Mouse (Mus musculus) small intestine, adult 2 months (tissue): Measurements from ENCODE around the gene Rsph10b.

ENCODE experiments used
- CTCF ChIP-seq: fragments of 200-500 bp; IDR thresholded peaks from 2 replicates; pipeline ENCODE4 v1.5.1; 2012; ENCODE audit warnings: low read depth, mild to moderate bottlenecking, control low read depth, inconsistent platforms, low read length, moderate library complexity, mixed read lengths; ENCODE audit not compliant: insufficient replicate concordance, insufficient read length; ENCODE audit errors: extremely low read depth
- POLR2A ChIP-seq: fragments of 200-500 bp; IDR thresholded peaks from 2 replicates; pipeline ENCODE4 v1.6.1; 2012; ENCODE audit warnings: low read depth, mild to moderate bottlenecking, control low read depth, inconsistent platforms, low read length, moderate library complexity

DNA sequence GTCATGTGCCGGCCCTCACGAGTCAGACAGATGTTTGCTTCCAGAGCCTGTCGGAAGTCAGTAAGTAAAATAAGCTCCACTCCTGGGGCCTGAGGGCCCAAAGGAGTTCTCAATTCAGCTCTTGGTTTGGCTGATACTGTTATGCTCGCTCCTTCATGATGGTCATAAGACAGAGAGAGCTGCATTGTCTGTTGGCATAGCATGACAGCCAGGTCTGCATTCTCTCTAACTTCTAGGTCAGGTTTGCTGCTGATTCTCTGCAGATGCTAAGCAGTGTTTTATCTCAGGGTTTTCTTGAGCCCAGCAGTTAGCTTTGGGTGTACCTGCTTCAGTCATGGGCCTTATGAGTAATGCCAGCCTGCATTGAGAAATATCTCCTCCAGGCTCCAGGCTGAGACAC is 3.5 kb upstream of the Rsph10b start:
- TF ChIP-seq POLR2A, result no peak
- no peak for TF ChIP-seq CTCF
